Mouse (Mus musculus) lung, postnatal 4 days (tissue): ENCODE data around the gene Prl3c1.
"Not testable (repeated sequence)": the region's sequence is repeated elsewhere in the genome, so short reads cannot be mapped to it uniquely, and the experiment has no call there.

Source experiments
- DNase-seq, 2 experiments: peaks; one replicate each; pipeline ENCODE4 v3.0.0; 2021

The Prl3c1 gene

GRCm38 (mm10) chr13:27196359-27196758 is at the start of gene Prl3c1:
Gene Prl3c1, plus strand, starts transcription at chr13:27196659.
- no peak for DNase-seq

GRCm38 (mm10) chr13:27148264-27148663 is 48.2 kb upstream of the Prl3c1 start:
- no peak for DNase-seq

- not testable (repeated sequence) for DNase-seq
Observed at GRCm38 (mm10) chr13:27156490-27156889, 40.0 kb upstream of the Prl3c1 start, which contains the start of gene Prl3d3. Gene Prl3d3, plus strand, starts transcription at chr13:27156790.

- no peak for DNase-seq
Observed at GRCm38 (mm10) chr13:27241547-27241946, 45.1 kb downstream of the Prl3c1 start, which contains the start of gene Prl3b1. Gene Prl3b1, plus strand, starts transcription at chr13:27241847.
